Mouse (Mus musculus) stomach, embryonic 16.5 days (tissue): ENCODE results near the gene Mid1. TPM values are rescaled to one million over a fixed set of nuclear protein-coding genes. Genes with fewer than 3 reads are reported as not detected.

Experiments
- ATAC-seq: fragments of 200-750 bp; cut with Nextera tagmentation; 2 replicates; pipeline ENCODE4 v1.8.0; 2017; ENCODE audit warnings: moderate number of reproducible peaks, moderate TSS enrichment; ENCODE audit not compliant: insufficient read depth, low FRiP score
- H3K27ac ChIP-seq: fragments of 300-500 bp; sonication (generic); 2 replicates; pipeline ENCODE4 v1.5.1; 2014; ENCODE audit warnings: low read length
- H3K27me3 ChIP-seq: fragments of 300-500 bp; sonication (generic); 2 replicates; pipeline ENCODE4 v1.6.1; 2014; ENCODE audit warnings: low read length, control low read depth, mixed read lengths; ENCODE audit not compliant: control insufficient read depth, insufficient read depth
- H3K36me3 ChIP-seq: fragments of 300-500 bp; sonication (generic); 2 replicates; pipeline ENCODE4 v1.6.1; 2014; ENCODE audit warnings: low read length; ENCODE audit not compliant: control insufficient read depth, insufficient read depth
- H3K4me1 ChIP-seq: fragments of 300-500 bp; sonication (generic); 2 replicates; pipeline ENCODE4 v1.6.1; 2014; ENCODE audit warnings: low read length, control low read depth, mixed read lengths; ENCODE audit not compliant: control insufficient read depth, insufficient read depth
- H3K4me2 ChIP-seq: fragments of 300-500 bp; sonication (generic); 2 replicates; pipeline ENCODE4 v1.6.1; 2014; ENCODE audit warnings: low read depth, low read length, mixed read lengths
- H3K4me3 ChIP-seq: fragments of 300-500 bp; sonication (generic); replicated peaks from 2 replicates; pipeline ENCODE4 v1.5.1; 2014; ENCODE audit warnings: mild to moderate bottlenecking, low read length
- H3K9ac ChIP-seq: fragments of 300-500 bp; sonication (generic); 2 replicates; pipeline ENCODE4 v1.6.1; 2014; ENCODE audit warnings: low read length
- H3K9me3 ChIP-seq: fragments of 300-500 bp; sonication (generic); replicated peaks from 2 replicates; pipeline ENCODE4 v1.6.1; 2016; ENCODE audit warnings: low read length, control low read depth; ENCODE audit not compliant: control insufficient read depth
- WGBS: fragments of 180-500 bp; shearing (Covaris S2); extraction: QIAGEN DNeasy Blood & Tissue Kit; methylation state at CpG from one replicate; pipeline ENCODE4 v1.1.7; 2014; 5-methylcytosine and 5-hydroxymethylcytosine counted together
- polyA plus RNA-seq: library from polyadenylated mRNA; unstranded; fragments of >200 nt; fragmentation: Nextera tagmentation; extraction: Ambion mirVana; gene quantifications from 2 replicates; pipeline ENCODE4 v1.2.1, GENCODE M21; 2015

Gene Mid1
- polyA plus RNA-seq, 1 experiment from 2014 or later: 6.8 TPM

DNA sequence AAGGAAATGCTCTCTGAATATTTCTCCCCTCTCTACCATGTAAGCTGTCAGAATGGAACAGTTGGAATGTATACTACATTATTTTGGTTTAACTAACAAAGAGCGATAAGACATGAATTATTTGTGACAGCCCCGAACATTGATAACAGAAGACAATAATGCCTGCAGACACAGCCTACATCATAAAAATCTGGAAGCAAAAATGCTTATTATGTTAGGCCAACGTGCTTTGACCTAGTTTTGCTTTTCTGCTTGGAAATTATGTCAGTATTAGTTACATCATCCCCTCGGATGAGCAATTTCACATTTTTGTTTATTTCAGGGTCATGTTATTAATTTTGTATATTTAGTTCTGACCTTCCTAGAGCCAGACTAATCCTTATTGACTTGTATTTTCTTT lies 205.5 kb downstream of the Mid1 start:
- Histone ChIP-seq H3K4me3 (no peak overlapping the region), H3K27ac (no peak overlapping the region), H3K9me3 (no peaks in the 10 kb centered on the region), H3K36me3 (no peaks in the 10 kb centered on the region), H3K9ac (no peak overlapping the region), H3K4me2 (no peak overlapping the region), H3K27me3 (no peaks in the 10 kb centered on the region; the same call in 1 of the 2 replicates), H3K4me1 (no peaks in the 10 kb centered on the region)
- no peak for ATAC-seq
- WGBS: 69% methylated on average over 4 of the region's 4 CpGs

- Histone ChIP-seq H3K9me3 (no peaks in the 10 kb centered on the region), H3K27ac (no peak overlapping the region), H3K36me3 (no peaks in the 10 kb centered on the region), H3K27me3 (no peaks in the 10 kb centered on the region), H3K4me1 (no peaks in the 10 kb centered on the region), H3K9ac (no peak overlapping the region), H3K4me2 (no peak overlapping the region), H3K4me3 (no peak overlapping the region)
- no peak for ATAC-seq
Observed at GRCm38 (mm10) chrX:169892100-169892499, 207.1 kb downstream of the Mid1 start.

GRCm38 (mm10) chrX:169892631-169893030 lies 207.6 kb downstream of the Mid1 start:
- ATAC-seq: no peak
- no peak overlapping the region for H3K27ac ChIP-seq
- H3K4me1 ChIP-seq: no peaks in the 10 kb centered on the region
- no peak overlapping the region for H3K4me3 ChIP-seq
- no peaks in the 10 kb centered on the region for H3K36me3 ChIP-seq
- no peaks in the 10 kb centered on the region for H3K9me3 ChIP-seq
- H3K4me2 ChIP-seq: no peak overlapping the region
- no peaks in the 10 kb centered on the region for H3K27me3 ChIP-seq
- no peak overlapping the region for H3K9ac ChIP-seq
- 53% methylated on average over 2 of the region's 2 CpGs for WGBS

DNA sequence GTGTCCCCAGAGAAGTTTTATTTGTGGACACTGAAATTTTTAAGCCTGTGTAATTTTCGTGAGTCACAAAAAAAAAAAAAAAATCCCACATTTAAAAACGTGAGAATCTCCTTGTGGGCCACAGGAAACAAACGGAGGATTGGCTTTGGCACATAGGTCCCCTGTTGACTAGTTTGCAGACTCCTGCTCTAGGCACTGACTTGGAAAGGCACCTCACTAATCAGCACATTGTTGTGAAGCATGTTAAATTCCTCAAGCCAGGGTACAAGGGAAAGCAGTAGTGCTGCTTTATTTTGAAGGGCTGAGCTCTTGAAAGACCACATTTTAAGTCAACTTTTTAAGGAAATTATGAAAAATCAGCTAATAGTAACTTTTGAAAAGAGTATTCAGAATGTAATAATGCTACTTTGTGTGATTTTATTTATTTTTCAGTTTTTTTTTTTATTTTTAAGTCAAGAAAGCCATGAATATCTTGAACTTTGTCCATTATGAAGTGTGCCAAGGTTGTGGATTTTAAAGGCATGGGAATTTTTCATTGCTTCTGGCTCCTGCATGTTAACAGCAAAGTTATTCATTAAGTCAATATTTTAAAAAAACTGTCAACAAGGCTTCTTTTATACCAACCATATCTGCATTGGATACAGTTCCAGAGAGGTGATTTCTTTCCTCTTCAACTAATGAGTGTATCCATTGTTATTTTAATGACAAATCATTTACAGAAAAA lies 214.4 kb downstream of the Mid1 start:
- Histone ChIP-seq H3K36me3 (no peaks in the 10 kb centered on the region), H3K4me3 (no peak overlapping the region), H3K4me1 (no peaks in the 10 kb centered on the region), H3K9me3 (no peaks in the 10 kb centered on the region), H3K4me2 (no peak overlapping the region), H3K9ac (no peak overlapping the region), H3K27me3 (no peaks in the 10 kb centered on the region), H3K27ac (no peak overlapping the region)
- whole genome bisulfite sequencing: 43% methylated on average over 3 of the region's 3 CpGs
- no peak for ATAC-seq

DNA sequence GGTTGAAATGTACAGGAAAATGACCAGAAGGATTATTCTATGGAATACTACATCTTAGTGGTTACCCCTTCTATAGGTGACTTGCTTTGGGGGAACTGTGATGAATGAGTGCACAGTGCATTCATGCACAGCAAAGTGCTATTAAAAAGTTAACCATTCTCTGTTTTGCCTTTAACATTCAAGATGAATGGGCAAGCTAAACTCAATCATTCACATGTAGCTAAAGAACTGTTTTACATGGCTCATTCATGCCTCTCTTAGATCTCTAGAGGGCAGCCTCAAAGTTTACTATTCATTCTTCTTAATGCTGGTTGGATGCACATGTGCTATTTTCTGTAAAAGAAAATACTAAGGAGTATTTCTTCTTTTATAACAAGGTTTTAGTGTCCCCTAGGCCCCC lies 217.9 kb downstream of the Mid1 start:
- peaks cover 3% of the 10 kb centered on the region; the same call in 1 of the 2 replicates for H3K27me3 ChIP-seq
- H3K4me1 ChIP-seq: no peaks in the 10 kb centered on the region
- H3K36me3 ChIP-seq: no peaks in the 10 kb centered on the region
- H3K9ac ChIP-seq: no peak overlapping the region
- no peaks in the 10 kb centered on the region for H3K9me3 ChIP-seq
- no peak overlapping the region for H3K4me2 ChIP-seq
- no peak for ATAC-seq
- no peak overlapping the region for H3K4me3 ChIP-seq
- no peak overlapping the region for H3K27ac ChIP-seq

GRCm38 (mm10) chrX:169903656-169904055 lies 218.7 kb downstream of the Mid1 start:
- no peak overlapping the region for H3K4me2 ChIP-seq
- WGBS: 51% methylated on average over 2 of the region's 2 CpGs

DNA sequence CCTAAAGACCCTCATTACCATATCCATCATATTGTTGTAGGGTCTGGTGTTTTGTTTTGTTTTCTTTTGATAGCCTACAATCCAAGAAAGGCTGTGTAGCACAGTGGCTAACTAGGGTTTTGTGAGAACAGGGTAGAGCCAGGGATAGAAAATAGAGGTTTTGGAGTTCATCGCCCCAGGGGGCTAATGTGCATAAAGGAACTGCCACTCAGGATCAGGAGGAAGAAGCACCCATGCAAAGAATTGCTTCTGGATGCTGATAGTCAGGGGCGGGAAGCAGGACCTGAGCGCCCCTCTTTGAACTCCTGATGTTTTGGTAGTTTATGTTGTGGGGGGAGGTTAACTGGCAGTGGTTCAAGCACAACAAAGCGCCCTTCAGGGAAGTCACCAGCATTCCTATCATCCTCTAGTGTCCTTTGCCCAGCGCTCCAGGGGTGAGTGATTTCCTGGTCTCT lies 221.1 kb downstream of the Mid1 start:
- no peaks in the 10 kb centered on the region for H3K4me1 ChIP-seq
- H3K4me2 ChIP-seq: no peak overlapping the region
- no peaks in the 10 kb centered on the region for H3K9me3 ChIP-seq
- H3K27me3 ChIP-seq: peaks cover 3% of the 10 kb centered on the region; the same call in 1 of the 2 replicates
- 28% methylated on average over 5 of the region's 5 CpGs for WGBS
- no peaks in the 10 kb centered on the region for H3K36me3 ChIP-seq
- no peak overlapping the region for H3K27ac ChIP-seq
- H3K4me3 ChIP-seq: no peak overlapping the region
- no peak overlapping the region for H3K9ac ChIP-seq
- no peak for ATAC-seq

More at GRCm38 (mm10) chrX:169903656-169904055, 218.7 kb downstream of the Mid1 start:
- H3K4me3 ChIP-seq: no peak overlapping the region
- H3K36me3 ChIP-seq: no peaks in the 10 kb centered on the region
- no peak for ATAC-seq
- peaks cover 3% of the 10 kb centered on the region; the same call in 1 of the 2 replicates for H3K27me3 ChIP-seq
- no peaks in the 10 kb centered on the region for H3K4me1 ChIP-seq
- H3K9me3 ChIP-seq: no peaks in the 10 kb centered on the region
- H3K27ac ChIP-seq: no peak overlapping the region
- H3K9ac ChIP-seq: no peak overlapping the region

DNA sequence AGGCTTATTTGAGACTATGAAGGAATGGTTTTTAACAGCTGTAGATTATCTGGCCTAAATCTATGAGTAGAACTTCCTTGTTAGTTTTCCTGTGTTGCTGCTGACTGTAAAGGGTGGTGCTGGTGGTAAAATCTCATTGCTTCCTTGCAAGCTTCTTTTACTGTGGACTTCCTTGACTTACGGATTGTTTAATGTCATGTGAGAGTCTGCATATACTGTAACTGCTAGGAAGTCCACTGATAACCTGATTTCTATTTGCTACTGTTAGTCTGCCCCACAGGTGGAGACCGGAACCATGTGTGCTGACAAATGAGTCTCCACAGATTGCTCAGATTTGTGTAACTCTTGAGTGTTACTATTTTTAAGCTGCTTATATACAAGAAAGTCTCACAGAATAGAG lies 224.9 kb downstream of the Mid1 start:
- H3K4me1 ChIP-seq: no peaks in the 10 kb centered on the region
- H3K27ac ChIP-seq: no peak overlapping the region
- WGBS: 62% methylated on average over 2 of the region's 2 CpGs
- H3K9me3 ChIP-seq: no peaks in the 10 kb centered on the region
- no peak overlapping the region for H3K4me2 ChIP-seq
- no peak overlapping the region for H3K4me3 ChIP-seq
- H3K9ac ChIP-seq: no peak overlapping the region
- peaks cover 3% of the 10 kb centered on the region; the same call in 1 of the 2 replicates for H3K27me3 ChIP-seq
- ATAC-seq: no peak
- no peaks in the 10 kb centered on the region for H3K36me3 ChIP-seq

DNA sequence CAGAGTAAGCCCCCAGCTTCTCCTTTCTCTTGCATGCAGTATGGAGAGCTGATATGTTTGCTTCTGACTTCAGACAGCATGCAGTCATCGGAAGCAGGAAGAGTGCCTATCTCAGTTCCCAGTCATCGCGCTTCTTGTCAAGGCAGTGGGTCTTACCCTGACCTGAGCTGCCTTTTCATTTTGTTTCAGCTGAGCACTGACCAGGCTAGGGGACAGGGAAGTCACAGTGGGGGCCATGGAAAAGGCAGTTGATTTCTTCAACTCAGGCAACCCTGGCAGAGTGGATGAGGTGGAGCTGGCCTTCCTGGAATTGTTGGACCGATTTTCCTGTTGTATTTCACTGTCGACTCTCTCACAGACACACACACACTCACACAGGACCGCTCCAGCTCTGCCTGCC lies 230.7 kb downstream of the Mid1 start:
- Histone ChIP-seq H3K4me1 (no peaks in the 10 kb centered on the region), H3K4me2 (no peak overlapping the region), H3K27ac (no peak overlapping the region), H3K4me3 (no peak overlapping the region), H3K27me3 (no peaks in the 10 kb centered on the region; the same call in 1 of the 2 replicates), H3K9ac (no peak overlapping the region), H3K9me3 (no peaks in the 10 kb centered on the region), H3K36me3 (no peaks in the 10 kb centered on the region)
- ATAC-seq: no peak
- 87% methylated on average over 6 of the region's 6 CpGs for WGBS
